Mouse (Mus musculus) midbrain, postnatal 0 days (tissue): ENCODE results near the gene Zfp763. TPM values are rescaled to one million over a fixed set of nuclear protein-coding genes. Genes with fewer than 3 reads are reported as not detected.

Source experiments
- ATAC-seq: fragments of 200-750 bp; cut with Nextera tagmentation; 2 replicates; pipeline ENCODE4 v1.8.0; 2017; ENCODE audit warnings: moderate number of reproducible peaks, mild to moderate bottlenecking, moderate TSS enrichment, moderate library complexity; ENCODE audit not compliant: low FRiP score
- DNase-seq: peaks from one replicate; pipeline ENCODE4 v3.0.0-alpha.2; 2015; ENCODE audit warnings: low spot score
- H3K27ac ChIP-seq: fragments of 300-500 bp; sonication (generic); 2 replicates; pipeline ENCODE4 v1.5.1; 2014; ENCODE audit warnings: low read depth, mild to moderate bottlenecking, low read length, mixed read lengths
- H3K27me3 ChIP-seq: fragments of 300-500 bp; sonication (generic); 2 replicates; pipeline ENCODE4 v1.6.1; 2014; ENCODE audit warnings: low read length, control low read depth, mixed read lengths; ENCODE audit not compliant: insufficient read depth
- H3K36me3 ChIP-seq: fragments of 300-500 bp; sonication (generic); 2 replicates; pipeline ENCODE4 v1.6.1; 2014; ENCODE audit warnings: low read length, control low read depth, mixed read lengths; ENCODE audit not compliant: insufficient read depth
- H3K4me1 ChIP-seq: fragments of 300-500 bp; sonication (generic); 2 replicates; pipeline ENCODE4 v1.6.1; 2014; ENCODE audit warnings: mild to moderate bottlenecking, control low read depth, antibody characterized with exemption, low read length, mixed read lengths; ENCODE audit not compliant: insufficient read depth
- H3K4me2 ChIP-seq: fragments of 300-500 bp; sonication (generic); 2 replicates; pipeline ENCODE4 v1.6.1; 2014; ENCODE audit warnings: low read depth, mild to moderate bottlenecking, low read length, mixed read lengths; ENCODE audit not compliant: poor library complexity, severe bottlenecking
- H3K4me3 ChIP-seq: fragments of 300-500 bp; sonication (generic); 2 replicates; pipeline ENCODE4 v1.5.1; 2014; ENCODE audit warnings: low read depth, mild to moderate bottlenecking, low read length, moderate library complexity
- H3K9ac ChIP-seq: fragments of 300-500 bp; sonication (generic); replicated peaks from 2 replicates; pipeline ENCODE4 v1.6.1; 2014; ENCODE audit warnings: mild to moderate bottlenecking, low read length, moderate library complexity, mixed read lengths; ENCODE audit not compliant: poor library complexity, severe bottlenecking
- H3K9me3 ChIP-seq: fragments of 300-500 bp; sonication (generic); 2 replicates; pipeline ENCODE4 v1.6.1; 2016; ENCODE audit warnings: low read length, control low read depth
- CTCF ChIP-seq: IDR thresholded peaks from 2 replicates; pipeline ENCODE4 v1.5.1; 2016; ENCODE audit warnings: antibody characterized with exemption, mild to moderate bottlenecking
- WGBS: fragments of 180-500 bp; shearing (Covaris S2); extraction: QIAGEN DNeasy Blood & Tissue Kit; methylation state at CpG from one replicate; pipeline ENCODE4 v1.1.7; 2014; 5-methylcytosine and 5-hydroxymethylcytosine counted together
- polyA plus RNA-seq: library from polyadenylated mRNA; unstranded; fragments of >200 nt; fragmentation: Nextera tagmentation; extraction: Ambion mirVana; gene quantifications from 2 replicates; pipeline ENCODE4 v1.2.1, GENCODE M21; 2015
- total RNA-seq: library from RNA; depleted of rRNA; stranded (reverse); fragments of >200 nt; gene quantifications from 2 replicates; pipeline ENCODE4 v1.2.3, GENCODE M21; 2014; rRNA removed

The Zfp763 gene
- total and polyA plus RNA-seq, 2 experiments from 2014 or later = 10.8 to 18.2 TPM

DNA sequence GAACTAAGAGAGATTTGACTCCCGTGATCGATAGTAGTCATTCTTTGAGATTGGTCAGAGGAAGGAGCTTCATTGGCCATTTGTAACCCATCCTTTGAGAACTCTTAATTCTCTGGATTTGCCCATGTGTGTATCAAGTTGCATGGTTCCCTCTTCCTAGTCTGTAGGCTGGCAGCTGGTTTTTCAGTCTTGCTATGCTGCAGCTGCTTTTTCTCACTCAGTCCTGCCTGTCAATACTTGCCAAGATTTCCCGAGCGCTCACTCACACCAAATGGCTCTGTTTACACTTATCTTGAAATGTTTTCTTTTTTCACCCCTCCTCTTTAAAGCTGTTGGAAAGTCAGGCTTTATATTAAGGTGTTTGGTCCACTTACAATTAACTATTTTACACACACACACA is 51.8 kb downstream of the Zfp763 start:
- DNase-seq = no peak
- no peak overlapping the region for H3K4me3 ChIP-seq

More for the DNA sequence above, 51.8 kb downstream of the Zfp763 start:
- no peak for ATAC-seq
- Histone ChIP-seq H3K4me1 (no peaks in the 10 kb centered on the region), H3K36me3 (peaks cover 28% of the 10 kb centered on the region), H3K4me2 (no peak overlapping the region), H3K9ac (no peak overlapping the region), H3K27ac (no peak overlapping the region), H3K27me3 (no peaks in the 10 kb centered on the region), H3K9me3 (no peaks in the 10 kb centered on the region)
- 92% methylated on average over 4 of the region's 4 CpGs for WGBS
- TF ChIP-seq CTCF = no peak

Other genes starting within 250 kb of the Zfp763 start
- 34.5 and 41.4 TPM in 2 replicates for gene Zfp871, start 245.1 kb downstream of the Zfp763 start, total RNA-seq
- 41.8 and 46.7 TPM in 2 replicates for gene Zfp871, start 245.1 kb downstream of the Zfp763 start, polyA plus RNA-seq
- 17.9 and 20.9 TPM in 2 replicates for gene Zfp811, start 223.5 kb downstream of the Zfp763 start, total RNA-seq
- 22.9 and 26.0 TPM in 2 replicates for gene Zfp811, start 223.5 kb downstream of the Zfp763 start, polyA plus RNA-seq
- gene Zfp799, start 203.1 kb downstream of the Zfp763 start, total RNA-seq = 16.3 and 38.0 TPM in 2 replicates
- gene Zfp799, start 203.1 kb downstream of the Zfp763 start, polyA plus RNA-seq = 9.0 and 12.6 TPM in 2 replicates
- 6.7 and 8.1 TPM in 2 replicates for gene Zfp870, start 141.8 kb downstream of the Zfp763 start, total RNA-seq
- 4.9 and 5.8 TPM in 2 replicates for gene Zfp870, start 141.8 kb downstream of the Zfp763 start, polyA plus RNA-seq
- gene Cyp4f14, start 116.1 kb downstream of the Zfp763 start, total RNA-seq = 1.2 TPM in 2 replicates
- gene Cyp4f14, start 116.1 kb downstream of the Zfp763 start, polyA plus RNA-seq = 0.56 and 0.77 TPM in 2 replicates
- 8.9 and 15.1 TPM in 2 replicates for gene Cyp4f13, start 86.0 kb downstream of the Zfp763 start, total RNA-seq
- 8.0 and 8.7 TPM in 2 replicates for gene Cyp4f13, start 86.0 kb downstream of the Zfp763 start, polyA plus RNA-seq
- gene Zfp472, start 67.6 kb downstream of the Zfp763 start, total RNA-seq = 4.2 and 5.7 TPM in 2 replicates
- 6.1 TPM in 2 replicates for gene Zfp472, start 67.6 kb downstream of the Zfp763 start, polyA plus RNA-seq
- gene Zfp952, start 40.3 kb downstream of the Zfp763 start, total RNA-seq = 9.9 and 15.7 TPM in 2 replicates
- 12.1 TPM in 2 replicates for gene Zfp952, start 40.3 kb downstream of the Zfp763 start, polyA plus RNA-seq
- gene 4921501E09Rik, start 34.7 kb upstream of the Zfp763 start, total RNA-seq = not detected in 2 replicates
- gene 4921501E09Rik, start 34.7 kb upstream of the Zfp763 start, polyA plus RNA-seq = not detected in 2 replicates
- gene Zfp563, start 55.9 kb upstream of the Zfp763 start, total RNA-seq = 21.9 and 26.0 TPM in 2 replicates
- 11.7 and 13.1 TPM in 2 replicates for gene Zfp563, start 55.9 kb upstream of the Zfp763 start, polyA plus RNA-seq
- gene Morc2b, start 106.3 kb upstream of the Zfp763 start, total RNA-seq = 0.09 and 0.11 TPM in 2 replicates
- 0.15 and 0.27 TPM in 2 replicates for gene Morc2b, start 106.3 kb upstream of the Zfp763 start, polyA plus RNA-seq
- not detected in 2 replicates for gene Olfr55, start 135.0 kb upstream of the Zfp763 start, total RNA-seq
- not detected in 2 replicates for gene Olfr55, start 135.0 kb upstream of the Zfp763 start, polyA plus RNA-seq
- gene Olfr239, start 157.9 kb upstream of the Zfp763 start, total RNA-seq = not detected in 2 replicates
- not detected in 2 replicates for gene Olfr239, start 157.9 kb upstream of the Zfp763 start, polyA plus RNA-seq
- 0.22 TPM in 1 of 2 replicates, not detected in the other for gene Olfr1564, start 188.3 kb upstream of the Zfp763 start, total RNA-seq
- not detected in 2 replicates for gene Olfr1564, start 188.3 kb upstream of the Zfp763 start, polyA plus RNA-seq
- 13.9 and 20.6 TPM in 2 replicates for gene Zfp955a, start 221.7 kb upstream of the Zfp763 start, total RNA-seq
- 20.1 and 20.4 TPM in 2 replicates for gene Zfp955a, start 221.7 kb upstream of the Zfp763 start, polyA plus RNA-seq
- gene Olfr63, start 231.3 kb upstream of the Zfp763 start, total RNA-seq = not detected in 2 replicates
- not detected in 2 replicates for gene Olfr63, start 231.3 kb upstream of the Zfp763 start, polyA plus RNA-seq